Mouse (Mus musculus) C2C12 (cell line): Measurements from ENCODE around the gene Zg16. TPM values are rescaled to one million over a fixed set of nuclear protein-coding genes. Genes with fewer than 3 reads are reported as not detected.

Experiments
- H3K27me3 ChIP-seq: one replicate; pipeline ENCODE4 v1.6.1; 2011; ENCODE audit not compliant: control insufficient read depth, insufficient read depth, insufficient read length
- H3K36me3 ChIP-seq: one replicate; pipeline ENCODE4 v1.6.1; 2011; ENCODE audit not compliant: control insufficient read depth, insufficient read depth
- H3K4me3 ChIP-seq: one replicate; pipeline ENCODE4 v1.5.1; 2011; ENCODE audit warnings: mild to moderate bottlenecking, control low read depth; ENCODE audit not compliant: poor library complexity, insufficient read depth, severe bottlenecking
- H3K79me2 ChIP-seq: one replicate; pipeline ENCODE4 v1.6.1; 2011; ENCODE audit not compliant: control insufficient read depth, insufficient read depth
- H3K79me3 ChIP-seq: one replicate; pipeline ENCODE4 v1.6.1; 2011; ENCODE audit warnings: low read depth, control low read depth
- H3ac ChIP-seq: one replicate; pipeline ENCODE3; 2011; ENCODE audit warnings: low read depth; ENCODE audit not compliant: control insufficient read depth, insufficient read length
- CEBPB ChIP-seq: IDR thresholded peaks from one replicate; pipeline ENCODE4 v1.6.1; 2011; ENCODE audit warnings: low read depth, mild to moderate bottlenecking, control low read depth, moderate library complexity
- CTCF ChIP-seq: IDR thresholded peaks from one replicate; pipeline ENCODE4 v1.5.1; 2011; ENCODE audit not compliant: control insufficient read depth, insufficient read depth, insufficient read length
- FOSL1 ChIP-seq: IDR thresholded peaks from one replicate; pipeline ENCODE4 v1.8.0; 2011; ENCODE audit warnings: mild to moderate bottlenecking, low read length; ENCODE audit not compliant: poor library complexity, insufficient read depth, severe bottlenecking
- MAX ChIP-seq: IDR thresholded peaks from one replicate; pipeline ENCODE4 v1.6.1; 2011; ENCODE audit warnings: mild to moderate bottlenecking, control low read depth
- MYOD1 ChIP-seq: IDR thresholded peaks from one replicate; pipeline ENCODE4 v1.6.1; 2011; ENCODE audit warnings: low read depth; ENCODE audit not compliant: control insufficient read depth, insufficient read length
- MYOG ChIP-seq: IDR thresholded peaks from one replicate; pipeline ENCODE4 v1.6.1; 2011; ENCODE audit not compliant: control insufficient read depth, insufficient read length; ENCODE audit errors: extremely low read depth
- USF1 ChIP-seq: IDR thresholded peaks from one replicate; pipeline ENCODE4 v1.6.1; 2011; ENCODE audit warnings: low read depth, mild to moderate bottlenecking, control low read depth, moderate library complexity
- polyA plus RNA-seq: library from polyadenylated mRNA; unstranded; fragments of >200 nt; fragmentation: generic; extraction: Trizol; gene quantifications from one replicate; pipeline ENCODE4 v1.2.1, GENCODE M21; 2012; ENCODE audit warnings: missing spikeins

Zg16 gene
- polyA plus RNA-seq, 1 experiment: not detected

GRCm38 (mm10) chr7:127082995-127083394, 4.1 kb downstream of the Zg16 start:
- no peaks in the 10 kb centered on the region for H3K27me3 ChIP-seq
- no peak overlapping the region for H3ac ChIP-seq
- no peaks in the 10 kb centered on the region for H3K79me3 ChIP-seq
- H3K79me2 ChIP-seq: no peaks in the 10 kb centered on the region
- no peak overlapping the region for H3K4me3 ChIP-seq
- no peaks in the 10 kb centered on the region for H3K36me3 ChIP-seq
- TF ChIP-seq MYOD1 (no peak), CTCF (no peak), CEBPB (no peak), MAX (no peak), USF1 (no peak), MYOG (no peak), FOSL1 (no peak)

- Histone ChIP-seq H3ac (no peak overlapping the region), H3K79me3 (no peaks in the 10 kb centered on the region), H3K4me3 (no peak overlapping the region), H3K79me2 (no peaks in the 10 kb centered on the region), H3K27me3 (no peaks in the 10 kb centered on the region), H3K36me3 (no peaks in the 10 kb centered on the region)
- peak; percentile 17 for TF ChIP-seq MYOD1
- no peak for TF ChIP-seq CTCF
These were observed 4.9 kb downstream of the Zg16 start for GRCm38 (mm10) chr7:127082271-127082670.

- TF ChIP-seq CTCF (no peak), MAX (no peak), MYOD1 (no peak), USF1 (no peak), FOSL1 (no peak), CEBPB (no peak), MYOG (no peak)
- H3ac ChIP-seq: no peak overlapping the region
These were observed 7.1 kb downstream of the Zg16 start for GRCm38 (mm10) chr7:127080045-127080444.

DNA sequence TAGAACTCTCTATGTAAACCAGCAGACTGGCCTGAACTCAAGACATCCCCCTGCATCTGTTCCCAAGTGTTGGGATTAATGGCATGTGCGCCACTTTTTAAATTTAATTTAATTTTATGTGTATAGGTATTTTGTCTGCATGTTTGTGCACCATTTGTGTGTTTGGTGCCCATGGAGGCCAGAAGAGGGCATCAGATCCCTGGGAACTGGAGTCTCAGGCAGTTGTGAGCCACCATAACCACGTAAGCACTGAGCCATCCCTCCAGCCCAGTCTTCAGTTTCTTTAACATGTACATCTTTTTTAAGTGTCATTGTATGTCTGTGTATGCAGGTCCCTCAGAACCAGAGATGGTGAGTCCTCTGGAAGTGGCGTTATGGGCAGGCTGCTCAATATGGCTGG, 9.4 kb downstream of the Zg16 start:
- no peak overlapping the region for H3ac ChIP-seq
- no peaks in the 10 kb centered on the region for H3K79me3 ChIP-seq
- TF ChIP-seq FOSL1 (no peak), MYOG (no peak), USF1 (no peak), CEBPB (no peak), MYOD1 (no peak), MAX (no peak), CTCF (no peak)
- H3K4me3 ChIP-seq: no peak overlapping the region
- H3K79me2 ChIP-seq: no peaks in the 10 kb centered on the region
- H3K27me3 ChIP-seq: no peaks in the 10 kb centered on the region
- H3K36me3 ChIP-seq: no peaks in the 10 kb centered on the region

More at GRCm38 (mm10) chr7:127080045-127080444, 7.1 kb downstream of the Zg16 start:
- H3K4me3 ChIP-seq: no peak overlapping the region
- H3K27me3 ChIP-seq: no peaks in the 10 kb centered on the region
- H3K79me3 ChIP-seq: no peaks in the 10 kb centered on the region
- H3K36me3 ChIP-seq: no peaks in the 10 kb centered on the region
- no peaks in the 10 kb centered on the region for H3K79me2 ChIP-seq

DNA sequence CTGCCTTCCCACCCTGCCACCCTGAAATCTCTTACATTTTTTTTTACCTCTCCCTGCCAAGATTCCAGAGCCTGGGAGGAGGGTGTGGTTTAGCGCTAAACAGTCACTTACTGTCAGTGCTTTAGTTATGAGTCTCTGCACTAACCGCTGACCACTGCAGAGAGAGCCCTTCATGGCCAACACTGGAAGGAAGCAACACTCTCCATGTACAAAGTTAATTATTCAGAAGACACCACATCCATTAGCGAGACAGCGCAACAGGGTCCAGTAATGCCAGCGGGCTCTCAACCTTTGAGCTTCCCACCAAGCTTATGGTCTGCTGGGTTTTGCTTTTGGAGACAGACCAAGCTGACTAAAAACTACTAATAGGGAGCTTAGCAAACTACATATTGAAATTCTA, 10.9 kb downstream of the Zg16 start:
- H3K36me3 ChIP-seq: no peaks in the 10 kb centered on the region
- H3ac ChIP-seq: no peak overlapping the region
- H3K27me3 ChIP-seq: no peaks in the 10 kb centered on the region
- TF ChIP-seq CTCF: no peak
- no peak for TF ChIP-seq MAX
- no peak for TF ChIP-seq USF1
- no peak for TF ChIP-seq CEBPB
- no peak for TF ChIP-seq MYOG
- no peak for TF ChIP-seq FOSL1
- TF ChIP-seq MYOD1: no peak
- no peaks in the 10 kb centered on the region for H3K79me3 ChIP-seq
- H3K4me3 ChIP-seq: no peak overlapping the region
- H3K79me2 ChIP-seq: no peaks in the 10 kb centered on the region

DNA sequence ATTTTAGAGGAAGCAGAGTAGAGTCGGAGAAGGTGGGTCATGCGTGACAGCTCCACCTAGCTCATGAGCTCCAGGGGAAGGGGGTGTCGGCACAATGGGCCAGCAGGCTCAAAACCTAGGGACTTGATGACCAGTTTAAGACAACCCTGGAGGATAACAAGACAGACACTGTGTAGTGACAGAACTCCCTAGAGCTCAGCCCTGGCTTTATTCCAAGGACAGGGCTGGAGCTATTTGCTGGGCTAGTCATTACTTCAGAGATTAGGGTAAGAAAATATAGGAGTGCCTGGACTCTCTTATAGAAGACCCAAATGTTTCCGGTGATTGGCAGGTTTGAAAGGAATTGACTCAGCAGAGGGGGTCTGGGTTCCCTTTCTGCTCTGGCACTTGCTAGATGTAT, 13.9 kb downstream of the Zg16 start:
- TF ChIP-seq CTCF: no peak
- no peak for TF ChIP-seq USF1
- TF ChIP-seq CEBPB: no peak
- no peak for TF ChIP-seq FOSL1
- no peak for TF ChIP-seq MAX
- no peak for TF ChIP-seq MYOD1
- TF ChIP-seq MYOG: no peak
- no peaks in the 10 kb centered on the region for H3K36me3 ChIP-seq

More for the DNA sequence above, 13.9 kb downstream of the Zg16 start:
- no peaks in the 10 kb centered on the region for H3K79me3 ChIP-seq
- no peaks in the 10 kb centered on the region for H3K27me3 ChIP-seq
- H3K79me2 ChIP-seq: no peaks in the 10 kb centered on the region
- no peak overlapping the region for H3K4me3 ChIP-seq
- no peak overlapping the region for H3ac ChIP-seq
